Mouse (Mus musculus) midbrain, embryonic 13.5 days (tissue): Measurements from ENCODE around the gene Aqr. TPM values are rescaled to one million over a fixed set of nuclear protein-coding genes. Genes with fewer than 3 reads are reported as not detected.
A peak's percentile ranks its signal among the peaks of the same experiment; 100 is the strongest.

Experiments
- ATAC-seq: fragments of 200-750 bp; cut with Nextera tagmentation; 2 replicates; pipeline ENCODE4 v1.8.0; 2017; ENCODE audit warnings: mild to moderate bottlenecking, moderate TSS enrichment, moderate library complexity
- H3K27ac ChIP-seq: fragments of 300-500 bp; sonication (generic); 2 replicates; pipeline ENCODE4 v1.5.1; 2015; ENCODE audit warnings: inconsistent platforms, mild to moderate bottlenecking, moderate library complexity
- H3K27me3 ChIP-seq: fragments of 300-500 bp; sonication (generic); 2 replicates; pipeline ENCODE4 v1.6.1; 2015; ENCODE audit warnings: mild to moderate bottlenecking, inconsistent platforms
- H3K36me3 ChIP-seq: fragments of 300-500 bp; sonication (generic); 2 replicates; pipeline ENCODE4 v1.6.1; 2015; ENCODE audit warnings: mild to moderate bottlenecking, inconsistent platforms
- H3K4me1 ChIP-seq: fragments of 300-500 bp; sonication (generic); replicated peaks from 2 replicates; pipeline ENCODE4 v1.6.1; 2015; ENCODE audit warnings: inconsistent platforms
- H3K4me2 ChIP-seq: fragments of 300-500 bp; sonication (generic); replicated peaks from 2 replicates; pipeline ENCODE4 v1.6.1; 2015; ENCODE audit warnings: moderate library complexity, mild to moderate bottlenecking, inconsistent platforms
- H3K4me3 ChIP-seq: fragments of 300-500 bp; sonication (generic); replicated peaks from 2 replicates; pipeline ENCODE4 v1.5.1; 2015; ENCODE audit warnings: mild to moderate bottlenecking, inconsistent platforms
- H3K9ac ChIP-seq: fragments of 300-500 bp; sonication (generic); replicated peaks from 2 replicates; pipeline ENCODE4 v1.6.1; 2015; ENCODE audit warnings: mild to moderate bottlenecking, inconsistent platforms
- H3K9me3 ChIP-seq: fragments of 300-500 bp; sonication (generic); 2 replicates; pipeline ENCODE4 v1.6.1; 2016; ENCODE audit warnings: mild to moderate bottlenecking, inconsistent platforms
- WGBS: fragments of 180-500 bp; shearing (Covaris S2); methylation state at CpG from one replicate; pipeline ENCODE4 v1.1.7; 2015; 5-methylcytosine and 5-hydroxymethylcytosine counted together
- microRNA-seq: library from miRNA; unstranded; fragments of <30 nt; microRNA quantifications from one replicate; pipeline ENCODE4, GENCODE M21; 2016
- polyA plus RNA-seq: library from polyadenylated mRNA; unstranded; fragments of >200 nt; fragmentation: Nextera tagmentation; extraction: Ambion mirVana; gene quantifications from 2 replicates; pipeline ENCODE4 v1.2.1, GENCODE M21; 2015

Aqr gene
- polyA plus RNA-seq, 1 experiment from 2014 or later, result 46.0 TPM

DNA sequence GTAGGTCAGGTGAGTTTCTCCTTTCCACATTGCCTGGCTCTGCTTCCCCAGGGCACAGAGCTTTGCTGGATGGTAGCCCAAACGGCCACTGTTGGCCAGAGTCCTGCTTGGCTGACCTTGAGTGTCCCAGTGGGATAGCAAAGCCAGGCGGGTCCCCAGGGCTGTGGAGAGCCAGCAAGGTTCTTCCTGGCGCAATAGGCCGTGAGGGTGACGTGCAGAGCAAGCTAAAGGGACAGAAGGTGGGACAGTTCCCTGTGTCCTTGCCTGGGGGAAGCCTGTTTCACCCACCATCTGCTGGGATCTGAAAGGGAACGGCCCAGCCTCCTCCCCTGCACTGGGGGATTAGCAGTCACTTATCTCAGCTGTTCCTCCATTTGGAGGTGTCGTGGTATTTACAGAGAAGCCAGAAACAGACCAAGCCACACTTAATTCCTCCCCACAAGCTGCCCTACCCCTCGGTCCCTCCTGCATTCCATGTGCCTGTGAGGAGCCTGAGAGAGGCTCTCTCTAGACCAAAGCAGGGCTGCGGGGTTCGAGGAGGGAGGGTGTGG is 129.4 kb downstream of the Aqr start:
- H3K36me3 ChIP-seq, result no peaks in the 10 kb centered on the region
- no peak overlapping the region for H3K9ac ChIP-seq
- H3K9me3 ChIP-seq, result no peaks in the 10 kb centered on the region
- 11% methylated on average over 10 of the region's 10 CpGs for WGBS
- H3K27me3 ChIP-seq, result no peaks in the 10 kb centered on the region
- no peak overlapping the region for H3K4me3 ChIP-seq
- peaks cover 15% of the 10 kb centered on the region for H3K4me1 ChIP-seq
- H3K4me2 ChIP-seq, result 0 out of 2 replicates have a peak overlapping the region, but pooled peaks have one; percentile 5
- peak overlapping the region; percentile 19; the same call in 1 of the 2 replicates for H3K27ac ChIP-seq
- peak; percentile 78 for ATAC-seq

- Histone ChIP-seq H3K27ac (no peak overlapping the region), H3K27me3 (no peaks in the 10 kb centered on the region), H3K4me3 (no peak overlapping the region), H3K4me1 (peaks cover 11% of the 10 kb centered on the region), H3K4me2 (no peak overlapping the region), H3K9me3 (no peaks in the 10 kb centered on the region), H3K36me3 (no peaks in the 10 kb centered on the region), H3K9ac (no peak overlapping the region)
- 88% methylated on average over 4 of the region's 4 CpGs for WGBS
- no peak for ATAC-seq
These were observed 132.7 kb downstream of the Aqr start for GRCm38 (mm10) chr2:114054129-114054528.

DNA sequence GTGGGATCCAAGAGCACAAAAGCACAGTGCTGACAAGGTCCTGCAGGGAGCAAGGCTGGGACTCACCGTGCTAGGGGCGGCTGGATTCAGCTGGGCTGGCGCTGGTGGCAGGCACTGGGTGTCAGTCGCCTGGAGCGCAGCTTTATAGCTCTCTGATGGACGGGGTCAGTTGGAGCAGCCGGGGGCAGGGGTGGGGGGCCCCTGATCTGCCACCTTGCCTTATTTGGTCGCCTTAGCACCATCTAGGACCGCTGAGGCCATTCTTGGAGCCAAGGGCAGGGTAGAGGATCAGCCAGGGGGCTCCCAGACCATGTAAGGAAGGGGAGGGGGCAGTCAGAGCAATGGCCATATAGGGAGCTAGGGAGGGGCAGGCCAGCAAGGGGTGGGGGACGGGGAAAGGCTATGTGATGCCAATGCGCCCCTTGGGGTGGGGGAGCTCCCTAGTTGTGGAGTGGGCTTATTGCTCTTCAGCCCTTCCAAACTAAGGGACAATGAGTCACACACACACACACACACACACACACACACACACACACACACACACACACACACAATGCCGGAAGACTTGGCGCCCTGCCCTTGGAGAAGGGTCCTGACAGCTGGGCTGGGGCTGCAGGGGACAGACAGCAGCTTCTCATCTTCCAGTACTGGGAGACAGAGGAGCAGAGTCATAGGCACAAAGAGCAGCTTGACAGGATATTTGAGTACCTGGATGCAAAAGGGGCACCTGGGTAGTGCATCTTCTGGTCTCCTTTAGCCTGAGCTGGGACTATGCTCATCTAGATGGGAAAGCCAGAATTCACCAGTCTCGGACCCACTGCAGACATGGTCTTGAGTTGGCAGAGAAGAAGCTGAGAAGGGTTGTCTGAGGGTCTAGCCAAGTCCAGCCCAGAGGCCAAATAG is 133.9 kb downstream of the Aqr start, which contains the start of gene Actc1:
TSS of gene Actc1 (minus strand) at position 853 of the 903 bp plus-strand sequence.
- Histone ChIP-seq H3K4me3 (no peak within 1 kb of the TSS), H3K9me3 (no peaks in the 10 kb centered on the region)
- 44% methylated on average over 14 of the region's 14 CpGs for WGBS

GRCm38 (mm10) chr2:114051871-114052241 is 135.0 kb downstream of the Aqr start:
- H3K27ac ChIP-seq, result no peak overlapping the region
- H3K4me2 ChIP-seq, result no peak overlapping the region
- WGBS, result 92% methylated on average over 14 of the region's 14 CpGs
- H3K9ac ChIP-seq, result no peak overlapping the region
- peaks cover under 1% of the 10 kb centered on the region; the same call in 1 of the 2 replicates for H3K4me1 ChIP-seq
- H3K27me3 ChIP-seq, result no peaks in the 10 kb centered on the region
- ATAC-seq, result no peak
- H3K9me3 ChIP-seq, result no peaks in the 10 kb centered on the region
- H3K36me3 ChIP-seq, result no peaks in the 10 kb centered on the region
- H3K4me3 ChIP-seq, result no peak overlapping the region

More for the DNA sequence above, 133.9 kb downstream of the Aqr start, which contains the start of gene Actc1:
- Histone ChIP-seq H3K27me3 (no peaks in the 10 kb centered on the region), H3K4me1 (peaks cover 11% of the 10 kb centered on the region), H3K36me3 (no peaks in the 10 kb centered on the region), H3K4me2 (no peak within 1 kb of the TSS), H3K27ac (no peak within 1 kb of the TSS), H3K9ac (no peak within 1 kb of the TSS)
- peak; percentile 61 for ATAC-seq

Small RNA genes within 50 kb of the gene (microRNA-seq; reads per million reads assigned to microRNA genes)
- gene Mir7002, result not detected

Other genes with a start within 250 kb of the Aqr start
- gene Gjd2, start 173.4 kb downstream of the Aqr start, polyA plus RNA-seq, result 5.5 and 6.4 TPM in 2 replicates
- 1.0 and 4.1 TPM in 2 replicates for gene Actc1, start 133.5 kb downstream of the Aqr start, polyA plus RNA-seq
- gene Zfp770, start 14.4 kb upstream of the Aqr start, polyA plus RNA-seq, result 3.8 and 4.7 TPM in 2 replicates